Mouse (Mus musculus) liver, postnatal 0 days (tissue): ENCODE measurements around the gene Szt2.

ENCODE experiments used
- CTCF ChIP-seq: sonication (generic); IDR thresholded peaks from 2 replicates; pipeline ENCODE4 v1.5.1; 2016; ENCODE audit warnings: antibody characterized with exemption, low read depth
- EP300 ChIP-seq: IDR thresholded peaks from 2 replicates; pipeline ENCODE4 v1.6.1; 2016; ENCODE audit warnings: antibody characterized with exemption, low read depth, mild to moderate bottlenecking

DNA sequence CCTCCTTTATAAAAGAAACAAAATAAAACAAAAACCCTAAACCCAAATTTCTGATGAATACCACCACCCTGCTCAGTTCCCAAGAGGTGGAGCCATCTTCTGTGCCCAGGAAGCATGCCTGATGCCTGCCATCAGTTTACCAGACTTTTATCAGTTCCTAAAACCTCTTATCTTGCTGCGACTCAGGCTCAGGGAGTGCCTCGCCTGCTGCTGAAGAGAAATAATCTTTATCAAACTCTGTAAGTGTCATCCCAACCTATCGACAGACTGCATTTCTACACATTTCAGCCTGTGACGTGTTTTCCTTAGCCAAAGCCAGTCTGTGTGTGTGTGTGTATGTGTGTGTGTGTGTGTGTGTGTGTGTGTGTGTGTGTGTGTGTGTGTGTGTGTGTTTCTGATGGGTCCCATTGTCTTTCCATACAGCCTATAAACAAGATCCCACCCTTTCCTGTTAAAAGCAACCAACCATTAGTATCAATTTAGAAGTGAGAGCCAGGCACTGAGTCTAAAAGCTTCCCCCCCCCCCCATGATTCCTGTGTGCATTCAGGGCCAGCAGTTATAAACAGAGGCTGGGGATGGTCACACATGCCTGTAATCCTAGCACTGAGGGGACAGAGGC, 15.6 kb upstream of the Szt2 start:
- TF ChIP-seq CTCF (no peak), EP300 (peak; percentile 92)
